Mouse (Mus musculus): Measurements from ENCODE around the gene Rbms3. TPM values are rescaled to one million over a fixed set of nuclear protein-coding genes. Genes with fewer than 3 reads are reported as not detected.

Gene Rbms3
- polyA plus RNA-seq, 1 experiment from 2014 or later = 68.6 TPM

GRCm38 (mm10) chr9:116863626-116864025 lies 766.1 kb downstream of the Rbms3 start:
- H3K36me3 ChIP-seq (ENCODE audit: control insufficient read depth, insufficient read depth, low read length) = no peaks in the 10 kb centered on the region
- ATAC-seq (replicated peaks; ENCODE audit: low FRiP score, low TSS enrichment, low read depth) (no peak), DNase-seq (ENCODE audit: low spot score) (no peak)
- H3K4me1 ChIP-seq (replicated peaks; ENCODE audit: control insufficient read depth, insufficient read depth, low read length) = peaks cover 5% of the 10 kb centered on the region; the same call in 1 of the 2 replicates
- H3K4me2 ChIP-seq (ENCODE audit: low read length) = no peak overlapping the region
- no peak overlapping the region for H3K9ac ChIP-seq (ENCODE audit: low read length)
- no peaks in the 10 kb centered on the region for H3K27me3 ChIP-seq (replicated peaks; ENCODE audit: control insufficient read depth, insufficient read depth, low read length)
- no peak overlapping the region for H3K4me3 ChIP-seq (ENCODE audit: low read depth, low read length)
- H3K27ac ChIP-seq (ENCODE audit: low read depth) = no peak overlapping the region
- 40% methylated on average over 4 of the region's 4 CpGs for WGBS
- no peaks in the 10 kb centered on the region for H3K9me3 ChIP-seq (ENCODE audit: control insufficient read depth, low read length)

- Histone ChIP-seq H3K9me3 (ENCODE audit: control insufficient read depth, low read length) (no peaks in the 10 kb centered on the region), H3K4me2 (ENCODE audit: low read length) (no peak overlapping the region), H3K36me3 (ENCODE audit: control insufficient read depth, insufficient read depth, low read length) (no peaks in the 10 kb centered on the region), H3K4me1 (replicated peaks; ENCODE audit: control insufficient read depth, insufficient read depth, low read length) (peaks cover 5% of the 10 kb centered on the region; the same call in 1 of the 2 replicates), H3K27me3 (replicated peaks; ENCODE audit: control insufficient read depth, insufficient read depth, low read length) (no peaks in the 10 kb centered on the region), H3K27ac (ENCODE audit: low read depth) (no peak overlapping the region), H3K4me3 (ENCODE audit: low read depth, low read length) (no peak overlapping the region), H3K9ac (ENCODE audit: low read length) (no peak overlapping the region)
- ATAC-seq (replicated peaks; ENCODE audit: low FRiP score, low TSS enrichment, low read depth) = no peak
- no peak for DNase-seq (ENCODE audit: low spot score)
- 93% methylated on average over 3 of the region's 3 CpGs for WGBS
Observed at GRCm38 (mm10) chr9:116862341-116862740, 767.4 kb downstream of the Rbms3 start.

GRCm38 (mm10) chr9:116857861-116858595 lies 771.7 kb downstream of the Rbms3 start:
- no peaks in the 10 kb centered on the region for H3K9me3 ChIP-seq (ENCODE audit: control insufficient read depth, low read length)
- no peak overlapping the region for H3K27ac ChIP-seq (ENCODE audit: low read depth)
- H3K27me3 ChIP-seq (replicated peaks; ENCODE audit: control insufficient read depth, insufficient read depth, low read length) = no peaks in the 10 kb centered on the region
- H3K9ac ChIP-seq (ENCODE audit: low read length) = no peak overlapping the region
- H3K4me1 ChIP-seq (replicated peaks; ENCODE audit: control insufficient read depth, insufficient read depth, low read length) = 0 out of 2 replicates have a peak, but pooled peaks cover 6% of the 10 kb centered on the region
- H3K36me3 ChIP-seq (ENCODE audit: control insufficient read depth, insufficient read depth, low read length) = no peaks in the 10 kb centered on the region
- ATAC-seq (replicated peaks; ENCODE audit: low FRiP score, low TSS enrichment, low read depth) = no peak
- 86% methylated on average over 6 of the region's 6 CpGs for WGBS
- no peak overlapping the region for H3K4me3 ChIP-seq (ENCODE audit: low read depth, low read length)
- DNase-seq (ENCODE audit: low spot score) = no peak
- H3K4me2 ChIP-seq (ENCODE audit: low read length) = no peak overlapping the region

- Histone ChIP-seq H3K9ac (ENCODE audit: low read length) (no peak overlapping the region), H3K4me1 (replicated peaks; ENCODE audit: control insufficient read depth, insufficient read depth, low read length) (0 out of 2 replicates have a peak, but pooled peaks cover 6% of the 10 kb centered on the region), H3K4me3 (ENCODE audit: low read depth, low read length) (no peak overlapping the region), H3K36me3 (ENCODE audit: control insufficient read depth, insufficient read depth, low read length) (no peaks in the 10 kb centered on the region), H3K27me3 (replicated peaks; ENCODE audit: control insufficient read depth, insufficient read depth, low read length) (no peaks in the 10 kb centered on the region), H3K27ac (ENCODE audit: low read depth) (no peak overlapping the region), H3K4me2 (ENCODE audit: low read length) (no peak overlapping the region), H3K9me3 (ENCODE audit: control insufficient read depth, low read length) (no peaks in the 10 kb centered on the region)
- no peak for DNase-seq (ENCODE audit: low spot score)
- 87% methylated on average over 3 of the region's 3 CpGs for WGBS
- ATAC-seq (replicated peaks; ENCODE audit: low FRiP score, low TSS enrichment, low read depth) = no peak
Observed at GRCm38 (mm10) chr9:116857151-116857550, 772.6 kb downstream of the Rbms3 start.

GRCm38 (mm10) chr9:116855744-116856143 lies 774.0 kb downstream of the Rbms3 start:
- WGBS = 60% methylated on average over 3 of the region's 3 CpGs
- Histone ChIP-seq H3K4me1 (replicated peaks; ENCODE audit: control insufficient read depth, insufficient read depth, low read length) (0 out of 2 replicates have a peak, but pooled peaks cover 6% of the 10 kb centered on the region), H3K27ac (ENCODE audit: low read depth) (no peak overlapping the region), H3K4me3 (ENCODE audit: low read depth, low read length) (no peak overlapping the region), H3K36me3 (ENCODE audit: control insufficient read depth, insufficient read depth, low read length) (no peaks in the 10 kb centered on the region), H3K9me3 (ENCODE audit: control insufficient read depth, low read length) (no peaks in the 10 kb centered on the region), H3K4me2 (ENCODE audit: low read length) (no peak overlapping the region), H3K9ac (ENCODE audit: low read length) (no peak overlapping the region), H3K27me3 (replicated peaks; ENCODE audit: control insufficient read depth, insufficient read depth, low read length) (no peaks in the 10 kb centered on the region)
- DNase-seq (ENCODE audit: low spot score) (no peak), ATAC-seq (replicated peaks; ENCODE audit: low FRiP score, low TSS enrichment, low read depth) (no peak)

- Histone ChIP-seq H3K4me2 (ENCODE audit: low read length) (no peak overlapping the region), H3K4me3 (ENCODE audit: low read depth, low read length) (no peak overlapping the region), H3K27ac (ENCODE audit: low read depth) (0 out of 2 replicates have a peak overlapping the region, but pooled peaks have one; percentile 38), H3K27me3 (replicated peaks; ENCODE audit: control insufficient read depth, insufficient read depth, low read length) (no peaks in the 10 kb centered on the region), H3K36me3 (ENCODE audit: control insufficient read depth, insufficient read depth, low read length) (no peaks in the 10 kb centered on the region), H3K4me1 (replicated peaks; ENCODE audit: control insufficient read depth, insufficient read depth, low read length) (peaks cover 20% of the 10 kb centered on the region), H3K9ac (ENCODE audit: low read length) (no peak overlapping the region), H3K9me3 (ENCODE audit: control insufficient read depth, low read length) (no peaks in the 10 kb centered on the region)
- ATAC-seq (replicated peaks; ENCODE audit: low FRiP score, low TSS enrichment, low read depth) = no peak
- 91% methylated on average over 4 of the region's 4 CpGs for WGBS
- DNase-seq (ENCODE audit: low spot score) = peak; percentile 9
Observed at GRCm38 (mm10) chr9:116848905-116849304, 780.8 kb downstream of the Rbms3 start.

- Histone ChIP-seq H3K27me3 (replicated peaks; ENCODE audit: control insufficient read depth, insufficient read depth, low read length) (no peaks in the 10 kb centered on the region), H3K36me3 (ENCODE audit: control insufficient read depth, insufficient read depth, low read length) (no peaks in the 10 kb centered on the region), H3K4me1 (replicated peaks; ENCODE audit: control insufficient read depth, insufficient read depth, low read length) (peaks cover 20% of the 10 kb centered on the region), H3K9me3 (ENCODE audit: control insufficient read depth, low read length) (no peaks in the 10 kb centered on the region), H3K9ac (ENCODE audit: low read length) (no peak overlapping the region), H3K27ac (ENCODE audit: low read depth) (peak overlapping the region; percentile 38; the same call in 1 of the 2 replicates), H3K4me3 (ENCODE audit: low read depth, low read length) (no peak overlapping the region), H3K4me2 (ENCODE audit: low read length) (0 out of 2 replicates have a peak overlapping the region, but pooled peaks have one; percentile 0)
- DNase-seq (ENCODE audit: low spot score) = no peak
- WGBS = 32% methylated on average over 10 of the region's 10 CpGs
- no peak for ATAC-seq (replicated peaks; ENCODE audit: low FRiP score, low TSS enrichment, low read depth)
Observed at GRCm38 (mm10) chr9:116848166-116848565, 781.5 kb downstream of the Rbms3 start.

GRCm38 (mm10) chr9:116847241-116848135 lies 782.2 kb downstream of the Rbms3 start:
- H3K4me3 ChIP-seq (ENCODE audit: low read depth, low read length) = no peak overlapping the region
- no peak for DNase-seq (ENCODE audit: low spot score)
- peak; percentile 67 for ATAC-seq (replicated peaks; ENCODE audit: low FRiP score, low TSS enrichment, low read depth)
- H3K9ac ChIP-seq (ENCODE audit: low read length) = no peak overlapping the region
- 43% methylated on average over 7 of the region's 7 CpGs for WGBS
- H3K27me3 ChIP-seq (replicated peaks; ENCODE audit: control insufficient read depth, insufficient read depth, low read length) = no peaks in the 10 kb centered on the region
- H3K4me1 ChIP-seq (replicated peaks; ENCODE audit: control insufficient read depth, insufficient read depth, low read length) = peaks cover 20% of the 10 kb centered on the region
- no peaks in the 10 kb centered on the region for H3K9me3 ChIP-seq (ENCODE audit: control insufficient read depth, low read length)
- H3K36me3 ChIP-seq (ENCODE audit: control insufficient read depth, insufficient read depth, low read length) = no peaks in the 10 kb centered on the region
- H3K4me2 ChIP-seq (ENCODE audit: low read length) = 0 out of 2 replicates have a peak overlapping the region, but pooled peaks have one; percentile 0
- H3K27ac ChIP-seq (ENCODE audit: low read depth) = peak overlapping the region; percentile 16; the same call in 1 of the 2 replicates

All from intestine, embryonic 14.5 days (tissue).